Mouse (Mus musculus): ENCODE measurements around the gene Tcap. TPM values are rescaled to one million over a fixed set of nuclear protein-coding genes. Genes with fewer than 3 reads are reported as not detected.

Gene Tcap
- polyA plus RNA-seq, 1 experiment from 2014 or later: 18.1 TPM

GRCm38 (mm10) chr11:98385638-98386585, 2.3 kb downstream of the Tcap start, which contains the start of gene Pnmt:
Gene Pnmt (plus strand): TSS chr11:98386450.
- Histone ChIP-seq H3K4me3 (0 out of 2 replicates have a peak within 1 kb of the TSS, but pooled peaks have one; percentile 2), H3K9me3 (no peaks in the 10 kb centered on the region), H3K4me2 (0 out of 2 replicates have a peak within 1 kb of the TSS, but pooled peaks have one; percentile 10), H3K9ac (no peak within 1 kb of the TSS), H3K27me3 (peaks cover 74% of the 10 kb centered on the region), H3K4me1 (peaks cover 13% of the 10 kb centered on the region), H3K36me3 (peaks cover 6% of the 10 kb centered on the region), H3K27ac (no peak within 1 kb of the TSS)
- ATAC-seq (ENCODE audit: insufficient number of reproducible peaks, low FRiP score, low TSS enrichment, low read depth): no peak
- WGBS: 44% methylated on average over 23 of the region's 25 CpGs

- Histone ChIP-seq H3K9ac (no peak overlapping the region), H3K36me3 (peaks cover 3% of the 10 kb centered on the region; the same call in 1 of the 2 replicates), H3K4me1 (peaks cover 14% of the 10 kb centered on the region), H3K27ac (no peak overlapping the region), H3K4me3 (0 out of 2 replicates have a peak overlapping the region, but pooled peaks have one; percentile 2), H3K4me2 (0 out of 2 replicates have a peak overlapping the region, but pooled peaks have one; percentile 10), H3K27me3 (peaks cover 80% of the 10 kb centered on the region), H3K9me3 (no peaks in the 10 kb centered on the region)
- 11% methylated on average over 24 of the region's 24 CpGs for WGBS
- no peak for ATAC-seq (ENCODE audit: insufficient number of reproducible peaks, low FRiP score, low TSS enrichment, low read depth)
Measured at GRCm38 (mm10) chr11:98386596-98386995, 3.0 kb downstream of the Tcap start.

DNA sequence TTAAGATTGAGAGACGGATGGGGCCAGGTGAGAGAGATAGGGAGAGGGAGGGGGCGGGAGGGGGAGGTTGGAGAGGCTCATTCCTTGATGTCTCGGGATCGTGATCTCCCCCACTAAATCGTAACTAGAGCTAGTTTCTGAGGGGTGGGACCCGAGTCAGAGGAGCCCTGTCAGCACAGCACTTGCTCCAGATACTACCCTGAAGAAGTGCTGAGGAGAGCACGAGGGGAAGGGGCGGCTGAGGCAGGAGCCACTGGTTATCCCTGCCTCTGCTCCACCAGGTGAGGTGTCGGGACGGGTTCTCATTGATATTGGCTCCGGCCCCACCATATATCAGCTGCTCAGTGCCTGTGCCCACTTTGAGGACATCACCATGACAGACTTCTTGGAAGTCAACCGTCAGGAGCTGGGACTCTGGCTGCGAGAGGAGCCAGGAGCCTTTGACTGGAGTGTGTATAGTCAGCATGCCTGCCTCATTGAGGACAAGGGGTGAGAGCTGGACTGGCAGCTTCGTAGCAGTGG, 3.5 kb downstream of the Tcap start:
- Histone ChIP-seq H3K9ac (no peak overlapping the region), H3K27me3 (peaks cover 84% of the 10 kb centered on the region), H3K27ac (no peak overlapping the region), H3K9me3 (no peaks in the 10 kb centered on the region), H3K4me1 (peaks cover 16% of the 10 kb centered on the region), H3K4me2 (no peak overlapping the region), H3K4me3 (no peak overlapping the region), H3K36me3 (no peaks in the 10 kb centered on the region)
- WGBS: 44% methylated on average over 14 of the region's 14 CpGs
- no peak for ATAC-seq (ENCODE audit: insufficient number of reproducible peaks, low FRiP score, low TSS enrichment, low read depth)

- H3K9me3 ChIP-seq: no peaks in the 10 kb centered on the region
- no peak overlapping the region for H3K27ac ChIP-seq
- no peak overlapping the region for H3K4me2 ChIP-seq
- H3K4me3 ChIP-seq: no peak overlapping the region
- H3K36me3 ChIP-seq: no peaks in the 10 kb centered on the region
- H3K4me1 ChIP-seq: peaks cover 25% of the 10 kb centered on the region
- ATAC-seq (ENCODE audit: insufficient number of reproducible peaks, low FRiP score, low TSS enrichment, low read depth): no peak
- H3K9ac ChIP-seq: no peak overlapping the region
- H3K27me3 ChIP-seq: peaks cover 82% of the 10 kb centered on the region
- 72% methylated on average over 10 of the region's 10 CpGs for WGBS
Measured at GRCm38 (mm10) chr11:98388282-98388681, 4.7 kb downstream of the Tcap start.

- peaks cover 72% of the 10 kb centered on the region for H3K27me3 ChIP-seq
- H3K27ac ChIP-seq: no peak overlapping the region
- no peak overlapping the region for H3K4me2 ChIP-seq
- no peaks in the 10 kb centered on the region for H3K36me3 ChIP-seq
- H3K4me3 ChIP-seq: no peak overlapping the region
- H3K9me3 ChIP-seq: no peaks in the 10 kb centered on the region
- 21% methylated on average over 9 of the region's 9 CpGs for WGBS
- no peak overlapping the region for H3K9ac ChIP-seq
- H3K4me1 ChIP-seq: peaks cover 31% of the 10 kb centered on the region
- no peak for ATAC-seq (ENCODE audit: insufficient number of reproducible peaks, low FRiP score, low TSS enrichment, low read depth)
Measured at GRCm38 (mm10) chr11:98389221-98389780, 5.7 kb downstream of the Tcap start.

GRCm38 (mm10) chr11:98390141-98390540, 6.5 kb downstream of the Tcap start:
- H3K9ac ChIP-seq: no peak overlapping the region
- peaks cover 38% of the 10 kb centered on the region for H3K4me1 ChIP-seq
- no peak for ATAC-seq (ENCODE audit: insufficient number of reproducible peaks, low FRiP score, low TSS enrichment, low read depth)
- H3K36me3 ChIP-seq: no peaks in the 10 kb centered on the region
- WGBS: 67% methylated on average over 11 of the region's 12 CpGs
- no peak overlapping the region for H3K4me3 ChIP-seq
- H3K4me2 ChIP-seq: no peak overlapping the region
- peaks cover 63% of the 10 kb centered on the region for H3K27me3 ChIP-seq
- H3K27ac ChIP-seq: 0 out of 2 replicates have a peak overlapping the region, but pooled peaks have one; percentile 35
- H3K9me3 ChIP-seq: no peaks in the 10 kb centered on the region

- no peak for ATAC-seq (ENCODE audit: insufficient number of reproducible peaks, low FRiP score, low TSS enrichment, low read depth)
- Histone ChIP-seq H3K27me3 (peaks cover 44% of the 10 kb centered on the region), H3K9ac (no peak overlapping the region), H3K4me2 (0 out of 2 replicates have a peak overlapping the region, but pooled peaks have one; percentile 7), H3K9me3 (no peaks in the 10 kb centered on the region), H3K4me3 (no peak overlapping the region), H3K36me3 (peaks cover 6% of the 10 kb centered on the region; the same call in 1 of the 2 replicates), H3K4me1 (peaks cover 35% of the 10 kb centered on the region), H3K27ac (peak overlapping the region; percentile 78)
- 18% methylated on average over 7 of the region's 8 CpGs for WGBS
Measured at GRCm38 (mm10) chr11:98392034-98392433, 8.4 kb downstream of the Tcap start.

DNA sequence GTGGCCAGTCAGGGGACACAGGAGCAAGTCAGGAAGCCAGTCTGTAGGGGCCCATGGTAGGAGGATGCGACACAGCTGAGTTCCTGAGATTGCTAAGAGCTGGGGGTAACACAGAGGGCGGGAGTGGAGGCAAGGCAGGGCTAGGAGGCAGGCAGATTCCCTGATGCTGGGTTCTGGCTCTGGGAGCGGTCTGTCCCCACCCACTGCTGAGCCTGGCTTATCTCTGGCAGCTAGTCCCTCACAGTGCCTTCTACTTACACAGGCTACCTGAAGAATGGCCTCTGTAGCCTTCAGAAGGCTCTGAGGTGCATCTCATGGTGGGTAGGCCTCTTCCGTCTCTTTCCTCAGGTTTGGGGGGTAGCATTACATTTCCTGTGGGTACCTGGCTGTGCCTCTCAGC, 9.0 kb downstream of the Tcap start:
- Histone ChIP-seq H3K4me2 (no peak overlapping the region), H3K9ac (no peak overlapping the region), H3K4me3 (no peak overlapping the region), H3K27me3 (peaks cover 38% of the 10 kb centered on the region), H3K4me1 (peaks cover 33% of the 10 kb centered on the region), H3K9me3 (no peaks in the 10 kb centered on the region), H3K27ac (peak overlapping the region; percentile 78), H3K36me3 (peaks cover 8% of the 10 kb centered on the region)
- 42% methylated on average over 4 of the region's 4 CpGs for WGBS
- no peak for ATAC-seq (ENCODE audit: insufficient number of reproducible peaks, low FRiP score, low TSS enrichment, low read depth)

GRCm38 (mm10) chr11:98393317-98393716, 9.7 kb downstream of the Tcap start:
- peaks cover 32% of the 10 kb centered on the region for H3K27me3 ChIP-seq
- no peak overlapping the region for H3K4me2 ChIP-seq
- no peak for ATAC-seq (ENCODE audit: insufficient number of reproducible peaks, low FRiP score, low TSS enrichment, low read depth)
- H3K27ac ChIP-seq: peak overlapping the region; percentile 78
- no peak overlapping the region for H3K4me3 ChIP-seq
- peaks cover 33% of the 10 kb centered on the region for H3K4me1 ChIP-seq
- WGBS: 74% methylated on average over 6 of the region's 6 CpGs
- H3K9ac ChIP-seq: no peak overlapping the region
- H3K36me3 ChIP-seq: peaks cover 8% of the 10 kb centered on the region
- no peaks in the 10 kb centered on the region for H3K9me3 ChIP-seq

- peaks cover 29% of the 10 kb centered on the region for H3K4me1 ChIP-seq
- H3K27me3 ChIP-seq: peaks cover 22% of the 10 kb centered on the region
- H3K9ac ChIP-seq: no peak overlapping the region
- H3K4me3 ChIP-seq: no peak overlapping the region
- WGBS: 44% methylated on average over 6 of the region's 6 CpGs
- H3K36me3 ChIP-seq: peaks cover 10% of the 10 kb centered on the region
- no peaks in the 10 kb centered on the region for H3K9me3 ChIP-seq
- no peak for ATAC-seq (ENCODE audit: insufficient number of reproducible peaks, low FRiP score, low TSS enrichment, low read depth)
- H3K4me2 ChIP-seq: no peak overlapping the region
- H3K27ac ChIP-seq: peak overlapping the region; percentile 78; the same call in 1 of the 2 replicates
Measured at GRCm38 (mm10) chr11:98394301-98394700, 10.7 kb downstream of the Tcap start.

DNA sequence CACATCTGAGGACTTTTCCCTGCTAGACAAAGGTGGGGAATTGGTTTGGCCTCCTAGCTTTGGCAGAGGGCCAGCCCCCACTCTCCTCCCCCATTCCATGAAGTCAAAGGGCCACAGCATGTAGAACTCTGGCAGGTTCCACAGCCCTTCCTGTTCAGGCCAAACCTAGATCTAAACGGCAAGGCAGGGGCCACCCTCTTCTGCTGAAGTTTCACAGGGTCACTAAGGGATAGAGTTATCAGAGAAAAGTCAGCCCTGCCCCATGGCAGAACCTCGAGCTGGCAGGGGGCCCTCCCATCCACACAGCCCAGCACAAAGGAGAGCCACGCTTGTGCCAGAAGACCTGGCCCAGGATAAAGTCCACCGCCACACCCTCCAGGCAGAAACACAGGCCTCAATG, 11.4 kb downstream of the Tcap start:
- no peak overlapping the region for H3K9ac ChIP-seq
- peaks cover 35% of the 10 kb centered on the region for H3K4me1 ChIP-seq
- no peak for ATAC-seq (ENCODE audit: insufficient number of reproducible peaks, low FRiP score, low TSS enrichment, low read depth)
- H3K4me3 ChIP-seq: no peak overlapping the region
- peak overlapping the region; percentile 28 for H3K27ac ChIP-seq
- WGBS: 55% methylated on average over 4 of the region's 4 CpGs
- peaks cover 10% of the 10 kb centered on the region for H3K36me3 ChIP-seq
- peaks cover 19% of the 10 kb centered on the region for H3K27me3 ChIP-seq
- no peaks in the 10 kb centered on the region for H3K9me3 ChIP-seq
- H3K4me2 ChIP-seq: no peak overlapping the region

All from limb, embryonic 15.5 days (tissue).